Mouse (Mus musculus): ENCODE results near the gene Nup133. TPM values are rescaled to one million over a fixed set of nuclear protein-coding genes. Genes with fewer than 3 reads are reported as not detected.

The Nup133 gene
- total RNA-seq (2014; rRNA removed) (5.4 and 7.1 TPM in 2 replicates), polyA plus RNA-seq (2012; rRNA removed) (3.1 and 3.2 TPM in 2 replicates)

GRCm38 (mm10) chr8:123948942-123949685, at the start of gene Nup133:
TSS of gene Nup133 (minus strand) at chr8:123949265.
- peak; percentile 90 for DNase-seq (ENCODE audit: extremely low read depth, low read depth, low spot score)
- Histone ChIP-seq H3K79me2 (ENCODE audit: control insufficient read depth, insufficient read depth, low read length) (no peaks in the 10 kb centered on the region), H3K4me3 (ENCODE audit: insufficient read depth, low read depth, low read length) (peak within 1 kb of the TSS; percentile 99), H3K36me3 (ENCODE audit: control insufficient read depth, insufficient read depth, low read length) (peaks cover 19% of the 10 kb centered on the region; the same call in 1 of the 2 replicates), H3K27me3 (ENCODE audit: control insufficient read depth, insufficient read depth, low read length) (no peaks in the 10 kb centered on the region), H3K27ac (replicated peaks; ENCODE audit: insufficient read depth, low read depth, low read length) (peak within 1 kb of the TSS; percentile 72), H3K9ac (ENCODE audit: low read depth, low read length) (peak within 1 kb of the TSS; percentile 90), H3K4me1 (ENCODE audit: control insufficient read depth, insufficient read depth, low read length) (peaks cover 4% of the 10 kb centered on the region)
- under 1% methylated on average over 77 of the region's 77 CpGs for WGBS
- TF ChIP-seq POLR2A (IDR thresholded peaks at IDR 0.05; ENCODE audit: extremely low read depth, insufficient read depth, low read length), result peak; percentile 59; the same call in 1 of the 2 replicates
- no peak for TF ChIP-seq CTCF (IDR thresholded peaks at IDR 0.05; ENCODE audit: low read depth, low read length)

DNA sequence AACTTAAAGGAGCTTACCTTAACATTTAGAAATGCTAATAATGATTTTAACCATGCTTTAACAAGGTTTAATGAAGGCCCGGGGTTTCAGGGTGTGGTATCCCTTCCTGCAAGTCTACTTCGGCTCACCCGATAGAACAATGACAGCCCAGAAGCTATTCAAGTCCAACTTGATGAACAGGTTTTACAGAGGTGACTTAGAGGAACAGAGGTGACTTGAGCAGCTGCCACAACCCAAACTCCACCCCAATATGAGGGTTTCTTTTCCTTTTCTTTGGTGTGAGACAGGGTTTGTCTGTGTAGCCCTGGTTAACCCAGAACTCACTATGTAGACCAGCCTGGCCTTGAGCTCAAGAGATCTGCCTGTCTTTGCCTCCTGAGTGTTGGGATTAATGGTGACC, 44.9 kb upstream of the Nup133 start:
- no peak overlapping the region for H3K9ac ChIP-seq (ENCODE audit: low read depth, low read length)

GRCm38 (mm10) chr8:123993597-123993996, 44.5 kb upstream of the Nup133 start:
- Histone ChIP-seq H3K27me3 (ENCODE audit: control insufficient read depth, insufficient read depth, low read length) (no peaks in the 10 kb centered on the region), H3K36me3 (ENCODE audit: control insufficient read depth, insufficient read depth, low read length) (peaks cover 15% of the 10 kb centered on the region), H3K4me3 (ENCODE audit: insufficient read depth, low read depth, low read length) (no peak overlapping the region), H3K27ac (replicated peaks; ENCODE audit: insufficient read depth, low read depth, low read length) (no peak overlapping the region), H3K79me2 (ENCODE audit: control insufficient read depth, insufficient read depth, low read length) (no peaks in the 10 kb centered on the region), H3K4me1 (ENCODE audit: control insufficient read depth, insufficient read depth, low read length) (no peaks in the 10 kb centered on the region), H3K9ac (ENCODE audit: low read depth, low read length) (no peak overlapping the region)
- WGBS, result 91% methylated on average over 5 of the region's 5 CpGs
- no peak for DNase-seq (ENCODE audit: extremely low read depth, low read depth, low spot score)
- no peak for TF ChIP-seq CTCF (IDR thresholded peaks at IDR 0.05; ENCODE audit: low read depth, low read length)
- no peak for TF ChIP-seq POLR2A (IDR thresholded peaks at IDR 0.05; ENCODE audit: extremely low read depth, insufficient read depth, low read length)

More for the DNA sequence above, 44.9 kb upstream of the Nup133 start:
- Histone ChIP-seq H3K79me2 (ENCODE audit: control insufficient read depth, insufficient read depth, low read length) (no peaks in the 10 kb centered on the region), H3K27me3 (ENCODE audit: control insufficient read depth, insufficient read depth, low read length) (no peaks in the 10 kb centered on the region), H3K36me3 (ENCODE audit: control insufficient read depth, insufficient read depth, low read length) (peaks cover 15% of the 10 kb centered on the region), H3K4me1 (ENCODE audit: control insufficient read depth, insufficient read depth, low read length) (no peaks in the 10 kb centered on the region), H3K4me3 (ENCODE audit: insufficient read depth, low read depth, low read length) (no peak overlapping the region), H3K27ac (replicated peaks; ENCODE audit: insufficient read depth, low read depth, low read length) (no peak overlapping the region)
- WGBS, result 92% methylated on average over 3 of the region's 3 CpGs
- no peak for TF ChIP-seq CTCF (IDR thresholded peaks at IDR 0.05; ENCODE audit: low read depth, low read length)
- no peak for TF ChIP-seq POLR2A (IDR thresholded peaks at IDR 0.05; ENCODE audit: extremely low read depth, insufficient read depth, low read length)
- no peak for DNase-seq (ENCODE audit: extremely low read depth, low read depth, low spot score)

DNA sequence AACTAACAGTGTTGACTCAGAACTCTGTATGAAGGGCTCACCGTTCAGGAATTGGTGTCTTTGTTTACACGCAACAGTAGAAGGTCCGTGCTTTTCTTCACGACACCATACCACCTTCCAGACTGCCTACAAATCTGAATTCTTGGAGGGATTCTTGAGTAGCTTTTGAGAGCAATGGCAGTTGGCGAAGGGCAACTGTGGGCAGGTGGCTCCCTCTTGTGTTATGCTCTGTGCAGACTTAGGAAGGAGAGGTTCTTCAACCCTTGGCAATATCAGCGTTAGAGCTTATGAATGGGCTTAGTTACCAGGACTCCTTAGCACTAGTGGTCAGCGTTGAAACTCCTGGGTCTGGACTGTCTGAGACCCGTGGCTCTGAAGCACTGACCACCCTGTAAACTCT, 43.5 kb upstream of the Nup133 start:
- H3K9ac ChIP-seq (ENCODE audit: low read depth, low read length), result no peak overlapping the region
- DNase-seq (ENCODE audit: extremely low read depth, low read depth, low spot score), result peak; percentile 28
- TF ChIP-seq CTCF (IDR thresholded peaks at IDR 0.05; ENCODE audit: low read depth, low read length) (peak; percentile 55), POLR2A (IDR thresholded peaks at IDR 0.05; ENCODE audit: extremely low read depth, insufficient read depth, low read length) (no peak)
- H3K79me2 ChIP-seq (ENCODE audit: control insufficient read depth, insufficient read depth, low read length), result no peaks in the 10 kb centered on the region
- no peak overlapping the region for H3K4me3 ChIP-seq (ENCODE audit: insufficient read depth, low read depth, low read length)
- H3K36me3 ChIP-seq (ENCODE audit: control insufficient read depth, insufficient read depth, low read length), result peaks cover 12% of the 10 kb centered on the region
- WGBS, result 78% methylated on average over 8 of the region's 8 CpGs
- H3K4me1 ChIP-seq (ENCODE audit: control insufficient read depth, insufficient read depth, low read length), result no peaks in the 10 kb centered on the region
- H3K27ac ChIP-seq (replicated peaks; ENCODE audit: insufficient read depth, low read depth, low read length), result no peak overlapping the region
- no peaks in the 10 kb centered on the region for H3K27me3 ChIP-seq (ENCODE audit: control insufficient read depth, insufficient read depth, low read length)

GRCm38 (mm10) chr8:123990277-123991049, 41.4 kb upstream of the Nup133 start:
- peaks cover 4% of the 10 kb centered on the region for H3K36me3 ChIP-seq (ENCODE audit: control insufficient read depth, insufficient read depth, low read length)
- H3K79me2 ChIP-seq (ENCODE audit: control insufficient read depth, insufficient read depth, low read length), result no peaks in the 10 kb centered on the region
- TF ChIP-seq CTCF (IDR thresholded peaks at IDR 0.05; ENCODE audit: low read depth, low read length) (no peak), POLR2A (IDR thresholded peaks at IDR 0.05; ENCODE audit: extremely low read depth, insufficient read depth, low read length) (no peak)
- H3K27me3 ChIP-seq (ENCODE audit: control insufficient read depth, insufficient read depth, low read length), result no peaks in the 10 kb centered on the region
- DNase-seq (ENCODE audit: extremely low read depth, low read depth, low spot score), result no peak
- H3K4me1 ChIP-seq (ENCODE audit: control insufficient read depth, insufficient read depth, low read length), result no peaks in the 10 kb centered on the region
- no peak overlapping the region for H3K9ac ChIP-seq (ENCODE audit: low read depth, low read length)
- H3K4me3 ChIP-seq (ENCODE audit: insufficient read depth, low read depth, low read length), result no peak overlapping the region
- no peak overlapping the region for H3K27ac ChIP-seq (replicated peaks; ENCODE audit: insufficient read depth, low read depth, low read length)
- 84% methylated on average over 13 of the region's 13 CpGs for WGBS

All from liver, adult 2 months (tissue).